Mouse (Mus musculus) thymus, adult 18-20 months (tissue): ENCODE results near the gene Rffl.
A peak's percentile ranks its signal among the peaks of the same experiment; 100 is the strongest.

Source experiments
- DNase-seq, 2 experiments: peaks; one replicate each; pipeline ENCODE4 v3.0.0; 2022; ENCODE audit warnings: mixed read lengths in 2 of 2

Rffl gene

GRCm38 (mm10) chr11:82870173-82871030 lies 608 bp downstream of the Rffl start:
- peak; percentile 18 to 50 for DNase-seq

- no peak for DNase-seq
Measured at GRCm38 (mm10) chr11:82869506-82870172, 1.4 kb downstream of the Rffl start.

- DNase-seq = no peak
Measured at GRCm38 (mm10) chr11:82867956-82868355, 3.1 kb downstream of the Rffl start.

- DNase-seq = no peak
Measured at GRCm38 (mm10) chr11:82866850-82867564, 4.0 kb downstream of the Rffl start.

- no peak for DNase-seq
Measured at GRCm38 (mm10) chr11:82865957-82866356, 5.1 kb downstream of the Rffl start.

DNA sequence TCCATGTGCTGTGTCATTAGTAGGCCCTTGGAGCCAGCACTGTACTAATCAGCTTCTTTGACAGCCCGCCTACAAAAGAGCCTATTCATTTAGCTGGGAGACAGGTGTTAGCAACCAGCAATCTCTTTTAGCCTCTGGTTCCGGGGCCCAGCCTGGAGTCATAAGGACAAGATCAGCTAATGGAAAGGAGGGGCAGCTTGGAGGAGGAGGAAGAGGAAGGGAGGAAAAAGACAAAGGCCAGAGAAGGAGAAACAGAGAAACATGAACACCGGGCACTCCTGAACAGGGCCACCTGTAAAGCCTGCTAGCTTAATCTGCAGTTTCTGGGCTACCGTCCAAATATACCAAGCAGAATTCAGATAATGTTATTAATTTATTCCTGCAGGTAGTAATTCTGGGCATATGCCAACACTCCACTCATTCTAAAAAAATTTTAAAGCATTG lies 7.5 kb downstream of the Rffl start:
- DNase-seq = no peak

GRCm38 (mm10) chr11:82863059-82863458 lies 8.0 kb downstream of the Rffl start:
- no peak for DNase-seq

GRCm38 (mm10) chr11:82862638-82863037 lies 8.4 kb downstream of the Rffl start:
- DNase-seq = no peak

DNA sequence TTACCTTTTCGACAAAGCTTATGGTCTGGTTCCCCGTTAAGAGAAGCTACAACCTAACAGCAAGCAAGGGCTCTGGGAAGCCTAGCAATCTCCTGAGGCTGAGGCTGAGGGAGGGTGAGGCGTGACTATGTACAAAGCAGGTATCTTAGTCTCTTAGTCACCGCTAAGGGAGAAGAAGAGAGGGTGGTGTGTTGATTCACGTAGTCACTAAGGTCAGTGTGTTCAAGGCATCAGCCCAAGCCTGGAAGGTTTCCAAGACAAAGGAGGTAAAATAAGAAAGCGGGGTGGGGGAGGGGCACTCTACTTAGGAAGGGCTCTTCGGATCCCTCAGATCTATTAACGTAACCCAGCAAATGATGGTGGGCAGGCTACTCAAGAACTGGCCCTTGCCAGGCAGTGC lies 9.5 kb downstream of the Rffl start:
- DNase-seq = no peak

- no peak for DNase-seq
Measured at GRCm38 (mm10) chr11:82860759-82861158, 10.3 kb downstream of the Rffl start.

- no peak for DNase-seq
Measured at GRCm38 (mm10) chr11:82857307-82857848, 13.6 kb downstream of the Rffl start.

- DNase-seq = no peak
Measured at GRCm38 (mm10) chr11:82856032-82856431, 15.0 kb downstream of the Rffl start.

GRCm38 (mm10) chr11:82855327-82855973 lies 15.6 kb downstream of the Rffl start:
- DNase-seq = no peak

DNA sequence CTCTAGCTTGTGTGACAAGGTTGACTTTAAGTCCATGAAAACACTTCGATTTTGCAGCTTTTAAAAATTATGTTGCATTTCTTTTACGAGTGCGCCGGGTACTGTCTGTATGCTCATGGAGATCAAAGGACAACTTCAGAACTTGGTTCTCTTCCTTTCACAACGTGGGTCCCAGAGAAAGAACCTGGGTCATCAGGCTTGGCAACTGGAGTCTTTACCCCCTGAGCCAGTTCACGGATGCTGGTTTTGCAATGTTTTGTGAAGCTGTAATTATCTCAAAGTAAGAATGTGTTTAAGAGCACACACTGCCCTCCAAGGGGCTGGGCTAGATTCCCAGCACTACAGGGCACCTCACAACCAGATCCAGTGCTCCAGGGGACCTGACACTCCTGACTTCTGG lies 16.9 kb downstream of the Rffl start:
- DNase-seq = no peak

DNA sequence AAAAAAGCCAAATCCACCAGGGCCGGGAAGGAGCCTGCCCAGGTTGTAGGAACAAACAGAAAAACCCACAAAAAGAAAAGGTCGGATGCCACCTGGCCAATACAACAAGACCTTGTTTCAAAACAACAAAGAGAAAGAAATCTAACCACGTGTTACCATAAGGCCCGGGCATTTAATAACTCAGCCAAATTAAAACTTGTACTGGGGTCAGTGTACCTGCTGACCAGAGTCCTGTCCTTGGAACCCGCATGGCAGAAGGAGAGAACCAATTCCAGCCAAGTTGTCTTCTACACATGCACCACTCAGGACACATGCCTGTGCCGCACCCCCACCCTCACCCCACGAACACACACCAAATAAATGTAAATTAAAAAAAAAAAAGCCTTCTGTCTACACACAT lies 18.1 kb downstream of the Rffl start:
- no peak for DNase-seq

DNA sequence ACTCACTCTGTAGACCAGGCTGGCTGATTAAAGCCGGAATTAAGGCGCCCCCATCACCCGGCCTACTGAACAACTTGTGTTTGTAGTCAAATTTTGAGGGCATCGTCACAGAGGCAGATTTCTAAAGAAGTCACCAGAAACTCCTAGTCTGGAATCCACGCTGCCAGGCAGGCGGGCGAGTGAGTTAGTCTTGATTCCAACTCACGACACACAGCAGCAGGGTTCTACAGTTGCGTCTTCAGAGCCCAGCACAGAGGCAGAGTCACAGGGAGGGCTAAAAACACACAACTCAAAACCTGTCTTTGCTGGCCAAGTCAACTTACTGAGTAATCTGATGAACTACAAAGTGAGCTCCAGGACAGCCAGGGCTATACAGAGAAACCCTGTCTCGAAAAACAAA lies 18.5 kb downstream of the Rffl start:
- no peak for DNase-seq

DNA sequence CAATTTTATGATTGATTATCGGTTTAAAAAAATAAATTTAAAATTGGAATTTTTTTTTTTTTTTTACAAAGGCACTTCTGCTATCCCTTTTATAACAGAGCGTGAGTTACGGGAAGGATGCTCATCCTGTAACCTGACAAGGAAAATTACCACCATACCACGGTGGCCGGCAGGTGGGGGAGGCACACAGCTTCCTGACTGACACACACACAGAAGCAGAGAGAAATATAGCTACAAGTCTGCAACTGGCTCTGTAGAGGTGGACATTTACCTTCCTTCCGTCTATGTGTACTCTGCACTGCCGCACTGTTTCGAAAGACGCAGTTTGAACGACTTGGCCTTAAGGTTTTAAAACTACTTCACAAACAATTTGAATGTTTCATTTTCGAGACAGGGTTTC lies 18.9 kb downstream of the Rffl start:
- no peak for DNase-seq

- DNase-seq = no peak
Measured at GRCm38 (mm10) chr11:82850259-82850658, 20.8 kb downstream of the Rffl start.

DNA sequence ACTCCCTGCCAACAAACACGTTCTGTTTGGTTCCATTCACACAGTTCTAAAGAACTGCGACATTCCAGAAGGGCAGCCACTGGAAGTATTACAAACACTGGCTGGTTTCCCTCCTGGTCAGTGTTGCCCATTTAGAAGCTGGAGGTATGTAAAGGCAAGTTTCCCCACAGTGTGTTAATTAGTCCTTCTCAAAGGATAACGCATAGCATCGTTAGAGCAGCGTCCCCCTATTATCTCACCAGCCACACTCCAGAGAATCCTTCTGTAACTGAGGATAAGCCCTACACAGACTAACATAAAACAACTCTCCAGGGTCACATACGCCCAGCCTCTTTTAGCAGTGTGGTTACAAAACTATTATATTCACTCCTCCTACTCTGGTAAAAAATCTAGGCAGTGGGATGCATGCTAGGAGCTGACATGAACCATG lies 23.4 kb downstream of the Rffl start:
- DNase-seq = no peak

- DNase-seq = no peak
Measured at GRCm38 (mm10) chr11:82846938-82847337, 24.1 kb downstream of the Rffl start.

GRCm38 (mm10) chr11:82846079-82846436 lies 25.0 kb downstream of the Rffl start:
- no peak for DNase-seq

DNA sequence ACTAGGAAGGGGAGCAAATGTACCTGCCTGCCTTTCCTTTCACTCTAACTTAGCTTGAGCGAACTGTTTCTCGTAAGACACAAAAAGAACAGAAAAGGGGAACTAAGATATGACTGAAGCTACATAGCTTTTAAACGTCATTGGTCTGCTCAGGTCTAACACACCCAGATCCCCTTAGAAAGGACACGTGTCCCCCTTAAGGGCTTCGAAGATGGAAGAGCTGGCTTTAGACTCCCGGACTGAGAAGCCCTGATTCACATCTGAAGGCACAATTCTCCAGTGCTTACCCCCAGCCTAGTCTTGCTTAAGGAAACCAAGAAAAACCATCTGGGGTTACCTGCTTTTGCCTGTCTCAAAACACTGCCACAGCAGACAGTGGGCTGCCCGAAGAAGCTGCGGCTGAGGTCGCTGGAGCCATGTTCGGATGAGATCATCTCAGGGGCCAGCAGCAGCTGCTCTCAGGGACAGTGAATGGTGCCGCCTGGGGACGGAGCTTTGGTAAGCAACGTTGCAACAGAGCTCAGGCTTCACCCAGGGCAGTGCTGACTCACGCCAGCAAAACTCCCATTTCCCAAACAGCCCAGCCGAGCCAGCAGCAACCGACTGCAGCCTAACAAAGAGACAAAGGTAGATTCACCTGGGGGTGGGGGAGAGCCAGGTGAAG lies 25.5 kb downstream of the Rffl start:
- peak; percentile 6 for DNase-seq
